Mouse (Mus musculus): ENCODE measurements around the gene Maip1. TPM values are rescaled to one million over a fixed set of nuclear protein-coding genes. Genes with fewer than 3 reads are reported as not detected.
A peak's percentile ranks its signal among the peaks of the same experiment; 100 is the strongest.

The Maip1 gene
- polyA plus RNA-seq, 1 experiment from 2014 or later: 20.7 TPM

- WGBS: 94% methylated on average over 8 of the region's 8 CpGs
- Histone ChIP-seq H3K9me3 (no peaks in the 10 kb centered on the region), H3K27me3 (no peaks in the 10 kb centered on the region), H3K4me2 (no peak overlapping the region), H3K4me3 (replicated peaks) (no peak overlapping the region), H3K9ac (replicated peaks) (no peak overlapping the region), H3K4me1 (replicated peaks) (no peaks in the 10 kb centered on the region), H3K36me3 (peaks cover 50% of the 10 kb centered on the region), H3K27ac (no peak overlapping the region)
- ATAC-seq (ENCODE audit: insufficient number of reproducible peaks, insufficient read depth, low FRiP score, low TSS enrichment, low read depth): no peak
Measured at GRCm38 (mm10) chr1:57388402-57389155, 17.5 kb upstream of the Maip1 start.

GRCm38 (mm10) chr1:57390993-57391790 lies 14.9 kb upstream of the Maip1 start:
- 97% methylated on average over 4 of the region's 4 CpGs for WGBS
- Histone ChIP-seq H3K4me1 (replicated peaks) (no peaks in the 10 kb centered on the region), H3K9me3 (no peaks in the 10 kb centered on the region), H3K9ac (replicated peaks) (no peak overlapping the region), H3K4me2 (no peak overlapping the region), H3K4me3 (replicated peaks) (no peak overlapping the region), H3K27ac (no peak overlapping the region), H3K36me3 (peaks cover 55% of the 10 kb centered on the region), H3K27me3 (no peaks in the 10 kb centered on the region)
- ATAC-seq (ENCODE audit: insufficient number of reproducible peaks, insufficient read depth, low FRiP score, low TSS enrichment, low read depth): no peak

- peaks cover 65% of the 10 kb centered on the region for H3K36me3 ChIP-seq
- WGBS: 86% methylated on average over 4 of the region's 4 CpGs
Measured at GRCm38 (mm10) chr1:57392417-57392816, 13.7 kb upstream of the Maip1 start.

GRCm38 (mm10) chr1:57394051-57394450 lies 12.1 kb upstream of the Maip1 start:
- H3K36me3 ChIP-seq: peaks cover 68% of the 10 kb centered on the region
- H3K4me1 ChIP-seq (replicated peaks): no peaks in the 10 kb centered on the region
- ATAC-seq (ENCODE audit: insufficient number of reproducible peaks, insufficient read depth, low FRiP score, low TSS enrichment, low read depth): no peak
- H3K4me2 ChIP-seq: no peak overlapping the region
- H3K27me3 ChIP-seq: no peaks in the 10 kb centered on the region
- no peak overlapping the region for H3K27ac ChIP-seq
- H3K9me3 ChIP-seq: no peaks in the 10 kb centered on the region
- 64% methylated on average over 3 of the region's 3 CpGs for WGBS
- H3K4me3 ChIP-seq (replicated peaks): no peak overlapping the region
- H3K9ac ChIP-seq (replicated peaks): no peak overlapping the region

More at GRCm38 (mm10) chr1:57392417-57392816, 13.7 kb upstream of the Maip1 start:
- no peaks in the 10 kb centered on the region for H3K4me1 ChIP-seq (replicated peaks)
- H3K4me2 ChIP-seq: no peak overlapping the region
- no peak overlapping the region for H3K4me3 ChIP-seq (replicated peaks)
- no peak for ATAC-seq (ENCODE audit: insufficient number of reproducible peaks, insufficient read depth, low FRiP score, low TSS enrichment, low read depth)
- H3K9ac ChIP-seq (replicated peaks): no peak overlapping the region
- H3K9me3 ChIP-seq: no peaks in the 10 kb centered on the region
- H3K27me3 ChIP-seq: no peaks in the 10 kb centered on the region
- no peak overlapping the region for H3K27ac ChIP-seq

- no peak overlapping the region for H3K27ac ChIP-seq
- H3K36me3 ChIP-seq: peaks cover 53% of the 10 kb centered on the region
- no peak for ATAC-seq (ENCODE audit: insufficient number of reproducible peaks, insufficient read depth, low FRiP score, low TSS enrichment, low read depth)
- WGBS: 98% methylated on average over 2 of the region's 2 CpGs
- no peaks in the 10 kb centered on the region for H3K9me3 ChIP-seq
- no peaks in the 10 kb centered on the region for H3K4me1 ChIP-seq (replicated peaks)
- H3K27me3 ChIP-seq: no peaks in the 10 kb centered on the region
- no peak overlapping the region for H3K9ac ChIP-seq (replicated peaks)
- no peak overlapping the region for H3K4me3 ChIP-seq (replicated peaks)
- H3K4me2 ChIP-seq: no peak overlapping the region
Measured at GRCm38 (mm10) chr1:57400321-57400720, 5.8 kb upstream of the Maip1 start.

- Histone ChIP-seq H3K36me3 (peaks cover 50% of the 10 kb centered on the region), H3K9me3 (no peaks in the 10 kb centered on the region)
Measured at GRCm38 (mm10) chr1:57400877-57401276, 5.3 kb upstream of the Maip1 start.

GRCm38 (mm10) chr1:57402116-57402515 lies 4.0 kb upstream of the Maip1 start:
- no peak for ATAC-seq (ENCODE audit: insufficient number of reproducible peaks, insufficient read depth, low FRiP score, low TSS enrichment, low read depth)

More at GRCm38 (mm10) chr1:57400877-57401276, 5.3 kb upstream of the Maip1 start:
- Histone ChIP-seq H3K27ac (no peak overlapping the region), H3K4me2 (no peak overlapping the region), H3K4me3 (replicated peaks) (no peak overlapping the region), H3K9ac (replicated peaks) (no peak overlapping the region), H3K27me3 (no peaks in the 10 kb centered on the region), H3K4me1 (replicated peaks) (no peaks in the 10 kb centered on the region; the same call in 1 of the 2 replicates)
- WGBS: 92% methylated on average over 2 of the region's 2 CpGs
- ATAC-seq (ENCODE audit: insufficient number of reproducible peaks, insufficient read depth, low FRiP score, low TSS enrichment, low read depth): no peak

GRCm38 (mm10) chr1:57408994-57409393 lies 2.9 kb downstream of the Maip1 start:
- Histone ChIP-seq H3K4me1 (replicated peaks) (peaks cover 20% of the 10 kb centered on the region), H3K9me3 (no peaks in the 10 kb centered on the region), H3K27ac (no peak overlapping the region), H3K36me3 (peaks cover 31% of the 10 kb centered on the region), H3K4me3 (replicated peaks) (no peak overlapping the region), H3K27me3 (no peaks in the 10 kb centered on the region), H3K4me2 (peak overlapping the region; percentile 78; the same call in 1 of the 2 replicates), H3K9ac (replicated peaks) (no peak overlapping the region)
- ATAC-seq (ENCODE audit: insufficient number of reproducible peaks, insufficient read depth, low FRiP score, low TSS enrichment, low read depth): no peak
- WGBS: 91% methylated on average over 2 of the region's 2 CpGs

More at GRCm38 (mm10) chr1:57402116-57402515, 4.0 kb upstream of the Maip1 start:
- H3K4me1 ChIP-seq (replicated peaks): no peaks in the 10 kb centered on the region; the same call in 1 of the 2 replicates
- no peak overlapping the region for H3K27ac ChIP-seq
- WGBS: 92% methylated on average over 5 of the region's 5 CpGs
- H3K36me3 ChIP-seq: peaks cover 40% of the 10 kb centered on the region
- H3K9ac ChIP-seq (replicated peaks): no peak overlapping the region
- no peaks in the 10 kb centered on the region for H3K27me3 ChIP-seq
- H3K4me2 ChIP-seq: no peak overlapping the region
- no peak overlapping the region for H3K4me3 ChIP-seq (replicated peaks)
- H3K9me3 ChIP-seq: no peaks in the 10 kb centered on the region

- WGBS: 89% methylated on average over 2 of the region's 2 CpGs
- Histone ChIP-seq H3K36me3 (peaks cover 57% of the 10 kb centered on the region), H3K4me2 (no peak overlapping the region), H3K4me1 (replicated peaks) (peaks cover 8% of the 10 kb centered on the region), H3K9me3 (0 out of 2 replicates have a peak, but pooled peaks cover 4% of the 10 kb centered on the region), H3K27me3 (no peaks in the 10 kb centered on the region), H3K9ac (replicated peaks) (no peak overlapping the region), H3K27ac (no peak overlapping the region), H3K4me3 (replicated peaks) (no peak overlapping the region)
- ATAC-seq (ENCODE audit: insufficient number of reproducible peaks, insufficient read depth, low FRiP score, low TSS enrichment, low read depth): no peak
Measured at GRCm38 (mm10) chr1:57413397-57413796, 7.3 kb downstream of the Maip1 start.

GRCm38 (mm10) chr1:57423696-57424095 lies 17.6 kb downstream of the Maip1 start:
- Histone ChIP-seq H3K9me3 (no peaks in the 10 kb centered on the region), H3K27me3 (no peaks in the 10 kb centered on the region), H3K4me3 (replicated peaks) (no peak overlapping the region), H3K27ac (no peak overlapping the region), H3K4me2 (no peak overlapping the region), H3K9ac (replicated peaks) (no peak overlapping the region), H3K4me1 (replicated peaks) (peaks cover 3% of the 10 kb centered on the region; the same call in 1 of the 2 replicates), H3K36me3 (no peaks in the 10 kb centered on the region)
- 20% methylated on average over 1 of the region's 1 CpGs for WGBS
- ATAC-seq (ENCODE audit: insufficient number of reproducible peaks, insufficient read depth, low FRiP score, low TSS enrichment, low read depth): no peak
